Mouse (Mus musculus): ENCODE measurements around the gene Mettl23.
A peak's percentile ranks its signal among the peaks of the same experiment; 100 is the strongest.

The Mettl23 gene

GRCm38 (mm10) chr11:116818722-116819121, 24.4 kb upstream of the Mettl23 start:
- DNase-seq (ENCODE audit: low spot score in 2 of 2): no peak

GRCm38 (mm10) chr11:116819932-116820593, 23.0 kb upstream of the Mettl23 start:
- DNase-seq (ENCODE audit: low spot score in 2 of 2): no peak

- no peak for DNase-seq (ENCODE audit: low spot score in 2 of 2)
Measured at GRCm38 (mm10) chr11:116821057-116821940, 21.8 kb upstream of the Mettl23 start.

GRCm38 (mm10) chr11:116822215-116822614, 20.9 kb upstream of the Mettl23 start:
- no peak for DNase-seq (ENCODE audit: low spot score in 2 of 2)

- peak in 1 of 2 experiments; percentile 60 for DNase-seq (ENCODE audit: low spot score in 2 of 2)
Measured at GRCm38 (mm10) chr11:116822626-116823025, 20.5 kb upstream of the Mettl23 start.

- DNase-seq (ENCODE audit: low spot score in 2 of 2): no peak
Measured at GRCm38 (mm10) chr11:116823255-116823654, 19.8 kb upstream of the Mettl23 start.

GRCm38 (mm10) chr11:116823885-116824284, 19.2 kb upstream of the Mettl23 start:
- peak in 1 of 2 experiments; percentile 41 for DNase-seq (ENCODE audit: low spot score in 2 of 2)

- no peak for DNase-seq (ENCODE audit: low spot score in 2 of 2)
Measured at GRCm38 (mm10) chr11:116825230-116825629, 17.8 kb upstream of the Mettl23 start.

- DNase-seq (ENCODE audit: low spot score in 2 of 2): no peak
Measured at GRCm38 (mm10) chr11:116826550-116827504, 16.3 kb upstream of the Mettl23 start.

- DNase-seq (ENCODE audit: low spot score in 2 of 2): peak; percentile 46
Measured at GRCm38 (mm10) chr11:116827534-116828165, 15.4 kb upstream of the Mettl23 start, which contains the start of gene Mxra7. TSS of gene Mxra7 (minus strand) at chr11:116828046.

- DNase-seq (ENCODE audit: low spot score in 2 of 2): no peak
Measured at GRCm38 (mm10) chr11:116832172-116832685, 10.8 kb upstream of the Mettl23 start.

GRCm38 (mm10) chr11:116834954-116835353, 8.1 kb upstream of the Mettl23 start:
- DNase-seq (ENCODE audit: low spot score in 2 of 2): no peak

- no peak for DNase-seq (ENCODE audit: low spot score in 2 of 2)
Measured at GRCm38 (mm10) chr11:116836283-116836682, 6.8 kb upstream of the Mettl23 start.

GRCm38 (mm10) chr11:116837441-116837840, 5.6 kb upstream of the Mettl23 start:
- DNase-seq (ENCODE audit: low spot score in 2 of 2): no peak

GRCm38 (mm10) chr11:116838936-116839335, 4.1 kb upstream of the Mettl23 start:
- no peak for DNase-seq (ENCODE audit: low spot score in 2 of 2)

- no peak for DNase-seq (ENCODE audit: low spot score in 2 of 2)
Measured at GRCm38 (mm10) chr11:116839601-116840000, 3.5 kb upstream of the Mettl23 start.

- DNase-seq (ENCODE audit: low spot score in 2 of 2): no peak
Measured at GRCm38 (mm10) chr11:116840748-116841147, 2.3 kb upstream of the Mettl23 start.

- DNase-seq (ENCODE audit: low spot score in 2 of 2): peak; percentile 64 to 66
Measured at GRCm38 (mm10) chr11:116842531-116843260, 382 bp upstream of the Mettl23 start.

- DNase-seq (ENCODE audit: low spot score in 2 of 2): no peak
Measured at GRCm38 (mm10) chr11:116846593-116847181, 3.6 kb downstream of the Mettl23 start.

Data from frontal cortex, postnatal 36 days (tissue).